Mouse (Mus musculus) liver (tissue): ENCODE data around the gene Afmid.
A peak's percentile ranks its signal among the peaks of the same experiment; 100 is the strongest.
"Not testable (repeated sequence)": the region's sequence is repeated elsewhere in the genome, so short reads cannot be mapped to it uniquely, and the experiment has no call there.

ENCODE experiments used
- DNase-seq: peaks from one replicate; pipeline ENCODE4 v3.0.0-alpha.2; 2020; ENCODE audit warnings: mixed read lengths

Gene Afmid

GRCm38 (mm10) chr11:117825333-117826101 lies at the start of gene Afmid, which contains the start of gene Tk1:
TSS of gene Afmid (plus strand) at chr11:117825924.
TSS of gene Tk1 (minus strand) at chr11:117826092.
- DNase-seq: peak; percentile 89

- DNase-seq: no peak
Measured at GRCm38 (mm10) chr11:117776085-117776792, 49.5 kb upstream of the Afmid start.

GRCm38 (mm10) chr11:117777111-117777510 lies 48.6 kb upstream of the Afmid start:
- no peak for DNase-seq

GRCm38 (mm10) chr11:117778031-117778430 lies 47.7 kb upstream of the Afmid start:
- DNase-seq: no peak

- peak; percentile 78 for DNase-seq
Measured at GRCm38 (mm10) chr11:117778851-117779433, 46.8 kb upstream of the Afmid start.

- peak; percentile 80 for DNase-seq
Measured at GRCm38 (mm10) chr11:117779434-117780198, 46.1 kb upstream of the Afmid start.

GRCm38 (mm10) chr11:117780199-117780515 lies 45.6 kb upstream of the Afmid start:
- no peak for DNase-seq

- peak; percentile 95 for DNase-seq
Measured at GRCm38 (mm10) chr11:117780582-117781111, 45.1 kb upstream of the Afmid start.

GRCm38 (mm10) chr11:117781199-117781821 lies 44.4 kb upstream of the Afmid start:
- peak; percentile 66 for DNase-seq

GRCm38 (mm10) chr11:117781993-117782704 lies 43.6 kb upstream of the Afmid start, which contains the start of the genes Tmc8 and Tmc6:
TSS of gene Tmc8 (plus strand) at chr11:117782076.
TSS of gene Tmc6 (minus strand) at chr11:117782198.
- peak; percentile 88 for DNase-seq

GRCm38 (mm10) chr11:117782705-117783034 lies 43.1 kb upstream of the Afmid start:
- no peak for DNase-seq

GRCm38 (mm10) chr11:117783089-117783488 lies 42.6 kb upstream of the Afmid start:
- peak; percentile 90 for DNase-seq

- DNase-seq: peak; percentile 91
Measured at GRCm38 (mm10) chr11:117783683-117784309, 41.9 kb upstream of the Afmid start.

- DNase-seq: peak; percentile 79
Measured at GRCm38 (mm10) chr11:117786294-117786693, 39.4 kb upstream of the Afmid start.

GRCm38 (mm10) chr11:117788481-117788880 lies 37.2 kb upstream of the Afmid start:
- DNase-seq: not testable (repeated sequence)

GRCm38 (mm10) chr11:117790286-117790685 lies 35.4 kb upstream of the Afmid start:
- peak; percentile 86 for DNase-seq

- DNase-seq: peak; percentile 80
Measured at GRCm38 (mm10) chr11:117790703-117791440, 34.9 kb upstream of the Afmid start.

GRCm38 (mm10) chr11:117791441-117791761 lies 34.3 kb upstream of the Afmid start:
- no peak for DNase-seq

- peak; percentile 96 for DNase-seq
Measured at GRCm38 (mm10) chr11:117792281-117792888, 33.3 kb upstream of the Afmid start.

GRCm38 (mm10) chr11:117794035-117794551 lies 31.6 kb upstream of the Afmid start:
- no peak for DNase-seq
